Mouse (Mus musculus): Measurements from ENCODE around the gene C2cd5. TPM values are rescaled to one million over a fixed set of nuclear protein-coding genes. Genes with fewer than 3 reads are reported as not detected.

C2cd5 gene
- total RNA-seq, 1 experiment from 2014 or later: 43.1 TPM

DNA sequence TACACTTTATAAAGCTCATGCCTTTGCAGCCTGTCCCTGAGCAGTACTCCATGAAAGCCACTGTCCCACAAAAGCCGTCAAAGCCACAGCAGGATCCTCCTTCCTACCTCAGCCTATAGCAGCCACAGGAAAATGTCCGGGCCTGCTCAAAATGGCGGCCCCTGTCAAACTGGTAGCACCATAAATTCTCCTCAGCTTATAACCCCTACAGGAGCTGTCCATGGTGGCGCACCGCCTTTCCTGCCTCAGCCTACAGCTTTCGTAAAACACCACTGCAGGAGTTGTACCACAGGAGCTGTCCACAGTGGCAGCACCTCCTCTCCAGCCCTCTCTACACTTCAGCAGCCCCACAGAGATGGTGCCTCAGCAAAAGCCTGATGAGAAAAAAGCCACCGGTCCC, 29.5 kb upstream of the C2cd5 start:
- no peak for ATAC-seq (replicated peaks in 1 of 2; ENCODE audit: insufficient read depth in 1 of 2, low FRiP score in 2 of 2, low TSS enrichment in 1 of 2, low read depth in 1 of 2, poor library complexity in 2 of 2, severe bottlenecking in 2 of 2)

DNA sequence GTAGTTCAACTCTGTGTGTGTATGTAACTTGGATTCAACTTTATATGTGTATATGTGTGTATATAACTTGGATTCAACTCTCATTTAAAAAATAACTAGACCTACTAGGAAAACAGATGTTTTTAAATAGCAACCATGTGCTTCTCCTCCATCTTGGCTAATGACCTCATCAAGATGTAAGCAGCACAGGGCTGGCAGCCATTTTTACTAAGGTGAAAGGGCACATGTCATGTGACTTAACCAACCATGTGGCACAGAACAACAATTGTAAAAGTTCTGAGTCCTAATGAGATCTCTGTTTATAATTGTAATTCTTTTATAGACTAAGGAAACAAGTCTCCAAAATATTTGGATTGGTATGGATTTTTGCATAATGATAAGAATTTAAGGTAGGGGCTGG, 25.8 kb upstream of the C2cd5 start:
- no peak for ATAC-seq (replicated peaks in 1 of 2; ENCODE audit: insufficient read depth in 1 of 2, low FRiP score in 2 of 2, low TSS enrichment in 1 of 2, low read depth in 1 of 2, poor library complexity in 2 of 2, severe bottlenecking in 2 of 2)

DNA sequence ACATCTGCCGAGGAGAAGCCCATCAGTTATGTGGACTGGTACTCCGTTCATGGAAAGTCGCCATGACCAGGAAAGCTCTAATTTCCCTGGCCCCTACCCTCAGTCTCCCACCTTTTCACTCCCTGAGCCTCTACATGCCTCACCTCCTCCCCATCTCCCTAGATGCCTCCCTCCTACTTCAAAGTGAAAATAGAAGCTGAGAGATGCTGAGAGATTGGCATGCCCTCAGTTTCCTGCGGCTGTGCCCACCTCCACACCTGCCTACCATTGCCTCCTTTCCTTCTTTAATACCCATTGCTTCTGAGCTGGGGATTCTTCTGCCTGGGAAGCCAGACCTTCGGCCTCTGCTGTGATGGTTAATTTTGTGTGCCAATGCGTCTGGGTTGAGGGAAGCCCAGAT, 19.4 kb upstream of the C2cd5 start:
- ATAC-seq (replicated peaks in 1 of 2; ENCODE audit: insufficient read depth in 1 of 2, low FRiP score in 2 of 2, low TSS enrichment in 1 of 2, low read depth in 1 of 2, poor library complexity in 2 of 2, severe bottlenecking in 2 of 2): no peak

DNA sequence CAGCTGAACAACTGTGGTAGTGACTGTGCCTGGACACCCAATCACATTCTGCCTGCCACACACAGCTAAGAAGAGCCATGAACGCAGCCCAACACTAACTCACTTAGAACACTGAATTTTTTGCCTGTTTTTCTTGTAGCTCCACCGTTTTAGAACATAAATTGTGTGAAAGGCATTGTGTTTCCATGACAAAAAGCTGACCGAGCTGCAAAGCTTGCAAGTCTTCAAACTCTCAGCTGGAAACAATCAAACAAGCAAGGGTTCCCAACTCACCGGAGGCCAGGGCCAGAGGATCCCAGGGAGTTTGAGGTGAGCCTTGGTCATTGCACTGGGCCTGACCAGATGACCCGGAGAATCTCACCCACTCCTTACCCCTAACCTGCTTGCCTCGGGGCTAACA, 16.8 kb upstream of the C2cd5 start:
- ATAC-seq (replicated peaks in 1 of 2; ENCODE audit: insufficient read depth in 1 of 2, low FRiP score in 2 of 2, low TSS enrichment in 1 of 2, low read depth in 1 of 2, poor library complexity in 2 of 2, severe bottlenecking in 2 of 2): no peak

DNA sequence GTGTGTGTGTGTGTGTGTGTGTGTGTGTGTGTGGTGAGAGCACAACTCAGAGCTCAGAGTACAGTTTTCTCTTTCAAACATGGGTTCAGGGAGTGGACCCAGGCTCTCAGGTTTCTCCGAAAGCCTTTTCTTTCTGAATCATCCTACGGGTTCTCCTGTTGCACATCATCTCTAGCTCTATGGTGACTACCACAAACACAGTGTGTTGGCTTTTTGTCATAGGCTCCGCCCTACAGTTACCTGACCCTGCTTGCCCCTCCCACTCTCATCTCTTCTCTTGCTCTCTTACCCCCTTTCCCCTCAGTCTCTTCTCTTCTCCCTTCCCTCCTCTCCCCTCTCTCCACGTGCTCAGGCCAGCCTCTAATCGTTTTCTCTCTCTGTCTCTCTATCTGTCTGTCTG, 15.6 kb upstream of the C2cd5 start:
- ATAC-seq (replicated peaks in 1 of 2; ENCODE audit: insufficient read depth in 1 of 2, low FRiP score in 2 of 2, low TSS enrichment in 1 of 2, low read depth in 1 of 2, poor library complexity in 2 of 2, severe bottlenecking in 2 of 2): peak; percentile 20 to 25; a peak in 2 of 4 replicates

GRCm38 (mm10) chr6:143115011-143115445, 15.1 kb upstream of the C2cd5 start:
- ATAC-seq (replicated peaks in 1 of 2; ENCODE audit: insufficient read depth in 1 of 2, low FRiP score in 2 of 2, low TSS enrichment in 1 of 2, low read depth in 1 of 2, poor library complexity in 2 of 2, severe bottlenecking in 2 of 2): peak; percentile 89 to 94

- peak; percentile 82 to 85 for ATAC-seq (replicated peaks in 1 of 2; ENCODE audit: insufficient read depth in 1 of 2, low FRiP score in 2 of 2, low TSS enrichment in 1 of 2, low read depth in 1 of 2, poor library complexity in 2 of 2, severe bottlenecking in 2 of 2)
Measured at GRCm38 (mm10) chr6:143114556-143114955, 14.6 kb upstream of the C2cd5 start.

GRCm38 (mm10) chr6:143110371-143110770, 10.4 kb upstream of the C2cd5 start:
- ATAC-seq (replicated peaks in 1 of 2; ENCODE audit: insufficient read depth in 1 of 2, low FRiP score in 2 of 2, low TSS enrichment in 1 of 2, low read depth in 1 of 2, poor library complexity in 2 of 2, severe bottlenecking in 2 of 2): no peak

GRCm38 (mm10) chr6:143109622-143110218, 9.8 kb upstream of the C2cd5 start:
- peak in 1 of 2 experiments; percentile 29; a peak in 1 of 4 replicates for ATAC-seq (replicated peaks in 1 of 2; ENCODE audit: insufficient read depth in 1 of 2, low FRiP score in 2 of 2, low TSS enrichment in 1 of 2, low read depth in 1 of 2, poor library complexity in 2 of 2, severe bottlenecking in 2 of 2)

GRCm38 (mm10) chr6:143108031-143108430, 8.1 kb upstream of the C2cd5 start:
- no peak for ATAC-seq (replicated peaks in 1 of 2; ENCODE audit: insufficient read depth in 1 of 2, low FRiP score in 2 of 2, low TSS enrichment in 1 of 2, low read depth in 1 of 2, poor library complexity in 2 of 2, severe bottlenecking in 2 of 2)

- no peak for ATAC-seq (replicated peaks in 1 of 2; ENCODE audit: insufficient read depth in 1 of 2, low FRiP score in 2 of 2, low TSS enrichment in 1 of 2, low read depth in 1 of 2, poor library complexity in 2 of 2, severe bottlenecking in 2 of 2)
Measured at GRCm38 (mm10) chr6:143107611-143108010, 7.7 kb upstream of the C2cd5 start.

DNA sequence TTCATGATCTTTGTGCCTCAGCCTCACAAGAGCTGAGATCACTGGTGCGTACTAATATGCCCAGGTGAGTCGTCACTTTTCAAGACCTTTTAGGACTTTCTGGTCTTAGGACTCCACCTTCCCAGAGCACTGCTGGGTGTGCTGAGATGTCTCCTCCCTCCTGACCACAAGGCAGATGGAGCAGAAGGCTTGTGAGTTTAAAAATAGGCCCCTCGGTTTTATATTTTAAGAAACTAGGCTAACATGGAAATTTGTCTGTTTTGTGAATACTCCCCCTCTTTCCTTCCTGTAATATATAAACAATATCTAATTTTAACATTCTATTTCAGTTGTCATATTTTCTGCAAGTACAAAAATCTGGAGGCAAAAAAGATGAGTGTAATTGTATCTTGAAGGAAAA, 5.8 kb upstream of the C2cd5 start:
- ATAC-seq (replicated peaks in 1 of 2; ENCODE audit: insufficient read depth in 1 of 2, low FRiP score in 2 of 2, low TSS enrichment in 1 of 2, low read depth in 1 of 2, poor library complexity in 2 of 2, severe bottlenecking in 2 of 2): no peak

DNA sequence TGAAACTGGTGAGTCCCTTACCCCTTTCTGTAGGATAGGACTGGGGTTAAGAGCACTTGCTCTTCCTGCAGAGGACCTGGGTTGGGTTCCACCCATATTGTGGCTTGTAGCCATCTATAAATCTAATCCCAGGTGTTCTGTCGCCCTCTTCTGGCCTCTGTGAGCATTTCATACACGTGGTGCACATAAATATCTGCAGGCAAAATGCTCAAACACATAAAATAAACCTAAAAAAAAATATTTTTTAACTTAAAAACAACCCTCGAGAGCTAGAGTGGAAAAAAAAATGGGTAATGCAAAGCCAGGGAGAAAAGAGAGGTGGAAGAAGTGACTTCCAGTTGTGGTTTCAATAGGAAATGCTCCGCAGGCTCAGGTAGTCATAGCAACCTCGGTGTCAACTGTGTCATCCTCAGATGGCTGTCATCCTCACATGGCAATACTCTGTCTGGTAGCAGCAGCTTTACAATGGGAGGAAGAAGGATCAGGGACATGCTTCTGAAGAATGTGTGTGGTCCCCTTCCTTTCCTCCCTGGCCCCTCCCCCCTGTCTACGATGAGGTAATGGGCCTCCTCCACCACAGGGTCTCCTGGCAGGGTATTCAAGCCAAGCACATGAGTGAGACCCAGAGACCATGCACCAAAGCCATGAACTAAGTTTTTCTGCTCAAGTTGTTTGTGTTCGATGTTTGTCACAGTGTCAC, 4.2 kb upstream of the C2cd5 start:
- ATAC-seq (replicated peaks in 1 of 2; ENCODE audit: insufficient read depth in 1 of 2, low FRiP score in 2 of 2, low TSS enrichment in 1 of 2, low read depth in 1 of 2, poor library complexity in 2 of 2, severe bottlenecking in 2 of 2): no peak

- ATAC-seq (replicated peaks in 1 of 2; ENCODE audit: insufficient read depth in 1 of 2, low FRiP score in 2 of 2, low TSS enrichment in 1 of 2, low read depth in 1 of 2, poor library complexity in 2 of 2, severe bottlenecking in 2 of 2): no peak
Measured at GRCm38 (mm10) chr6:143100478-143101115, 656 bp upstream of the C2cd5 start.

DNA sequence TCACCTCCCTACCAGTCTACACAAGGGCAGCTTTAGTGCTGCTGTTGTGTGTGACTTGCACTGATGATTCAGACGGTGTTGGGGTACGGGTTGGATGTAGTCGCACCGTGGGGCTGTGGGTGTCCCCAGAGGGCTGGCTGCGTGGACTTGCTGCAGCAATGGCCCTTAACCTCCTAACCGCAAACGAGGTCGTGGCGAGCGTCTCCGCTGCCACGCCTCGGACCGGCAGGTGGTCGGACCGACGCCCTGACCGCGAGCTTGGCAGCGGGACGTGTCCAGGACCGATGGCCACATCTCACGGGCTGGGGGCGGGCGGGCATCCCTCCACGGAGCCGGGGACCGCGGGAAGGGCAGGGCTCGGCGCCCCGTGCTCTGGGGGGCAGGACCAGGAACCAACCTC, 660 bp downstream of the C2cd5 start:
- peak; percentile 30 to 41 for ATAC-seq (replicated peaks in 1 of 2; ENCODE audit: insufficient read depth in 1 of 2, low FRiP score in 2 of 2, low TSS enrichment in 1 of 2, low read depth in 1 of 2, poor library complexity in 2 of 2, severe bottlenecking in 2 of 2)

DNA sequence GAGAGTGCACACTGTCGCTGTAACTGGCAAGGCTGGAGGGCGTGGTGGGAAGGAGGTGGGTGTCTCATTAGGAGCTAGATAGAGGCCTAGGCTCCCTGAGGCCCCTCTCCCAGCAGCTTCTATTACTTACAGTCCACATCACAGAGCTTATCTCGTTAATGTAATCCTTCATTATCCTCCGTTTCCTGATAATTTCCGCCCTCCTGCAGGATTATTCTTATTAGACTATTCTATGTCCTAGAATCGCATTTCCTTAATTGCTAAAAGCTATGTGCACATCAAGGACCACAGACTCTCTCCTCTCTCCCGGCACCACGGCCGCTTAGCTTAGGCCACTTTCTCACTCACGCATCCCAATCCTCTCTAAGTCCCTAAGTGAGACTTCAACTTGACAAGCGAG, 4.8 kb downstream of the C2cd5 start:
- no peak for ATAC-seq (replicated peaks in 1 of 2; ENCODE audit: insufficient read depth in 1 of 2, low FRiP score in 2 of 2, low TSS enrichment in 1 of 2, low read depth in 1 of 2, poor library complexity in 2 of 2, severe bottlenecking in 2 of 2)

- no peak for ATAC-seq (replicated peaks in 1 of 2; ENCODE audit: insufficient read depth in 1 of 2, low FRiP score in 2 of 2, low TSS enrichment in 1 of 2, low read depth in 1 of 2, poor library complexity in 2 of 2, severe bottlenecking in 2 of 2)
Measured at GRCm38 (mm10) chr6:143092856-143093255, 7.1 kb downstream of the C2cd5 start.

- ATAC-seq (replicated peaks in 1 of 2; ENCODE audit: insufficient read depth in 1 of 2, low FRiP score in 2 of 2, low TSS enrichment in 1 of 2, low read depth in 1 of 2, poor library complexity in 2 of 2, severe bottlenecking in 2 of 2): no peak
Measured at GRCm38 (mm10) chr6:143091076-143091475, 8.9 kb downstream of the C2cd5 start.

DNA sequence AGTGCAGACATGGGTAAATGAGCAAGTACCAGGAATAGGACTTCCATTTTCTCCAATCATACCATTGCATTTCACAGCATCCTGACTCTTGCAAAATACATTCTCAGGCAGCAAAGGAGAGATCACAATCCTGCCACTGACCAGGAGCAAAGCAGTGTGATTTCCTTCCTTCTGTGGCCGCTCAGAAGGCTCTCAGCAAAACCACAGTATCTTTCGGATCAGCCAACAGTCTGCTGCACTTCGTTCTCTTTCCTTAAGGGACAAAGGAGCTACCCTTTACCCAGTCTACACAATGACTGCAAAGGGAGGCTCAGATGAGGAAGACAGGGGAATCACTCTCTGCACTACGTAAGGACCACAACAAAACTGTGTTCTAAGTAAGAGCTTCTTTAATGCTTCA, 12.6 kb downstream of the C2cd5 start:
- no peak for ATAC-seq (replicated peaks in 1 of 2; ENCODE audit: insufficient read depth in 1 of 2, low FRiP score in 2 of 2, low TSS enrichment in 1 of 2, low read depth in 1 of 2, poor library complexity in 2 of 2, severe bottlenecking in 2 of 2)

All from hematopoietic stem cell, adult 5-6 weeks (primary cell).